ENCODE assay signal across 8 mouse cellular contexts in genomic region chr11:74637486-74637885, GRCm38 (mm10). TPM values are rescaled to one million over a fixed set of nuclear protein-coding genes. Genes with fewer than 3 reads are reported as not detected.
DNase-seq lines count a peak whose midpoint lies in the region; ATAC-seq and TF ChIP-seq lines count a peak whose summit lies in the region.

No protein-coding gene starts in this region.

- no peak for DNase-seq in gastrocnemius, adult 2 months
- no peak for DNase-seq in gastrocnemius, postnatal 10 days
- no peak for DNase-seq in liver, embryonic 14.5 days (ENCODE audit: low read depth in 3 of 3, low spot score in 3 of 3)
- no peak for DNase-seq in urinary bladder, adult 2 months (ENCODE audit: low spot score)
- no peak for DNase-seq in left cerebral cortex, adult 8-10 months (ENCODE audit: low spot score in 2 of 2)

- peak overlapping the region; percentile 92 for H3K4me2 ChIP-seq in forebrain, embryonic 13.5 days
- H3K4me2 ChIP-seq in liver, embryonic 14.5 days (ENCODE audit: low read depth): peak overlapping the region; percentile 61

- no peaks in the 10 kb centered on the region for H3K36me3 ChIP-seq in C2C12 (ENCODE audit: control insufficient read depth, insufficient read depth)
- H3K36me3 ChIP-seq in forebrain, embryonic 13.5 days (ENCODE audit: poor library complexity, severe bottlenecking): no peaks in the 10 kb centered on the region
- peaks cover 21% of the 10 kb centered on the region for H3K36me3 ChIP-seq in liver, embryonic 14.5 days (replicated peaks; ENCODE audit: control insufficient read depth, insufficient read depth, low read depth)

- H3K9me3 ChIP-seq in forebrain, embryonic 13.5 days (replicated peaks): no peaks in the 10 kb centered on the region
- no peaks in the 10 kb centered on the region for H3K9me3 ChIP-seq in liver, embryonic 14.5 days (ENCODE audit: control insufficient read depth, low read length)

- no peak for TF ChIP-seq CTCF in gastrocnemius, adult 2 months (IDR thresholded peaks at IDR 0.05)
- no peak for TF ChIP-seq CTCF in C2C12 (IDR thresholded peaks at IDR 0.05; ENCODE audit: control insufficient read depth, insufficient read depth, insufficient read length)
- no peak for TF ChIP-seq CTCF in liver, embryonic 14.5 days (IDR thresholded peaks at IDR 0.05; ENCODE audit: low read depth)

- peaks cover 16% of the 10 kb centered on the region for H3K4me1 ChIP-seq in forebrain, embryonic 13.5 days
- peaks cover 0 to 8% of the 10 kb centered on the region in 2 experiments; a peak in 2 of 4 replicates for H3K4me1 ChIP-seq in liver, embryonic 14.5 days (replicated peaks; ENCODE audit: control insufficient read depth in 2 of 2, insufficient read depth in 2 of 2, low read length in 1 of 2)

- intact Hi-C loops in gastrocnemius, adult 2 months (cut with DNase I): loop anchor here (5.0 kb wide), 1 partner anchor 210 kb away; no protein-coding TSS in a partner anchor

- H3ac ChIP-seq in C2C12 (ENCODE audit: control insufficient read depth, insufficient read length, low read depth): peak overlapping the region; percentile 72

- peak overlapping the region; percentile 92 for H3K27ac ChIP-seq in gastrocnemius, adult 2 months
- peak overlapping the region; percentile 92; the same call in 1 of the 2 replicates for H3K27ac ChIP-seq in forebrain, embryonic 13.5 days
- no peak overlapping the region for H3K27ac ChIP-seq in liver, embryonic 14.5 days

- ATAC-seq in forebrain, embryonic 13.5 days: no peak
- ATAC-seq in liver, embryonic 14.5 days (ENCODE audit: insufficient read depth): no peak
- no peak for ATAC-seq in erythroid progenitor cell, adult 5-6 weeks (replicated peaks; ENCODE audit: low FRiP score, poor library complexity, severe bottlenecking)

- H3K4me3 ChIP-seq in gastrocnemius, adult 2 months: peak overlapping the region; percentile 89
- no peak overlapping the region for H3K4me3 ChIP-seq in C2C12 (ENCODE audit: insufficient read depth, poor library complexity, severe bottlenecking)
- H3K4me3 ChIP-seq in forebrain, embryonic 13.5 days: peak overlapping the region; percentile 69
- peak overlapping the region; percentile 28 to 52 for H3K4me3 ChIP-seq in liver, embryonic 14.5 days (ENCODE audit: insufficient read depth in 1 of 2, low read depth in 2 of 2, low read length in 2 of 2)

- 23% methylated on average over 8 of the region's 8 CpGs for WGBS in forebrain, embryonic 13.5 days
- 31% methylated on average over 8 of the region's 8 CpGs for WGBS in liver, embryonic 14.5 days (ENCODE audit: insufficient replicate concordance)

- no peak for TF ChIP-seq EP300 in liver, embryonic 14.5 days (IDR thresholded peaks at IDR 0.05; ENCODE audit: low read depth)

- peak overlapping the region; percentile 87 for H3K9ac ChIP-seq in forebrain, embryonic 13.5 days
- no peak overlapping the region for H3K9ac ChIP-seq in liver, embryonic 14.5 days (replicated peaks)

- no peaks in the 10 kb centered on the region for H3K79me3 ChIP-seq in C2C12 (ENCODE audit: low read depth)

- no peaks in the 10 kb centered on the region for H3K79me2 ChIP-seq in C2C12 (ENCODE audit: control insufficient read depth, insufficient read depth)

- H3K27me3 ChIP-seq in C2C12 (ENCODE audit: control insufficient read depth, insufficient read depth, insufficient read length): no peaks in the 10 kb centered on the region
- peaks cover 21% of the 10 kb centered on the region for H3K27me3 ChIP-seq in forebrain, embryonic 13.5 days
- peaks cover 40% of the 10 kb centered on the region for H3K27me3 ChIP-seq in liver, embryonic 14.5 days (ENCODE audit: control insufficient read depth, insufficient read depth, low read length)

TF ChIP-seq in C2C12, 6 proteins besides CTCF, POLR2A, EP300 and RAD21:
- TF ChIP-seq FOSL1 (IDR thresholded peaks at IDR 0.05; ENCODE audit: insufficient read depth, low read length, poor library complexity, severe bottlenecking): no peak
- no peak for TF ChIP-seq MYOD1 (IDR thresholded peaks at IDR 0.05; ENCODE audit: control insufficient read depth, insufficient read length, low read depth)
- no peak for TF ChIP-seq MAX (IDR thresholded peaks at IDR 0.05)
- no peak for TF ChIP-seq MYOG (IDR thresholded peaks at IDR 0.05; ENCODE audit: control insufficient read depth, extremely low read depth, insufficient read length)
- no peak for TF ChIP-seq CEBPB (IDR thresholded peaks at IDR 0.05; ENCODE audit: low read depth)
- TF ChIP-seq USF1 (IDR thresholded peaks at IDR 0.05; ENCODE audit: low read depth): no peak

RNA-seq across cellular contexts. Expression of gene Cluh, which starts 11.8 kb away (rescaled TPM):
- total RNA-seq in gastrocnemius, adult 2 months (2021): 100 to 1,000 TPM in 1 of 2 experiments, 10 to 100 TPM in 1; 84.7 to 110 TPM
- total RNA-seq in gastrocnemius, postnatal 10 days (2021): 10 to 100 TPM; 83.7 to 90.5 TPM
- polyA plus RNA-seq in C2C12 (2012; fragmentation: generic; extraction: Trizol): 61.1 TPM
- polyA plus RNA-seq in forebrain, embryonic 13.5 days (2015; fragmentation: Nextera tagmentation; extraction: Ambion mirVana): 9.3 and 11.8 TPM in 2 replicates
- polyA plus RNA-seq in liver, embryonic 14.5 days (2012; rRNA removed): 28.2 and 29.5 TPM in 2 replicates
- polyA plus RNA-seq in liver, embryonic 14.5 days (2014; fragmentation: Nextera tagmentation; extraction: Ambion mirVana): 14.3 and 20.3 TPM in 2 replicates
- polyA plus RNA-seq in urinary bladder, adult 2 months (2012; rRNA removed): 50.0 and 61.8 TPM in 2 replicates
- 4.7 and 5.4 TPM in 2 replicates for total RNA-seq in erythroid progenitor cell, adult 5-6 weeks (2015; ENCODE audit: low replicate concordance)
- 5.3 and 5.6 TPM in 2 replicates for total RNA-seq in erythroid progenitor cell, adult 5-6 weeks (2017; ENCODE audit: low replicate concordance)
- 10 to 100 TPM; 63.0 to 77.5 (median 73.7) TPM for total RNA-seq in left cerebral cortex, adult 8-10 months (2022)

RNA-seq across cellular contexts. Expression of gene Ccdc92b, which starts 18.1 kb away (rescaled TPM):
- total RNA-seq in gastrocnemius, adult 2 months (2021): under 1 TPM; 0.10 to 0.17 TPM
- under 1 TPM; 0.12 to 0.32 TPM for total RNA-seq in gastrocnemius, postnatal 10 days (2021)
- 0.01 TPM for polyA plus RNA-seq in C2C12 (2012; fragmentation: generic; extraction: Trizol)
- 1.1 TPM in 2 replicates for polyA plus RNA-seq in forebrain, embryonic 13.5 days (2015; fragmentation: Nextera tagmentation; extraction: Ambion mirVana)
- 12.7 and 13.1 TPM in 2 replicates for polyA plus RNA-seq in liver, embryonic 14.5 days (2012; rRNA removed)
- polyA plus RNA-seq in liver, embryonic 14.5 days (2014; fragmentation: Nextera tagmentation; extraction: Ambion mirVana): 10.2 and 12.6 TPM in 2 replicates
- 0.55 and 0.59 TPM in 2 replicates for polyA plus RNA-seq in urinary bladder, adult 2 months (2012; rRNA removed)
- total RNA-seq in erythroid progenitor cell, adult 5-6 weeks (2015; ENCODE audit: low replicate concordance): 11.9 and 21.0 TPM in 2 replicates
- 9.5 and 14.0 TPM in 2 replicates for total RNA-seq in erythroid progenitor cell, adult 5-6 weeks (2017; ENCODE audit: low replicate concordance)
- total RNA-seq in left cerebral cortex, adult 8-10 months (2022): 10 to 100 TPM; 30.5 to 36.7 (median 32.7) TPM

RNA-seq across cellular contexts. Expression of gene Rap1gap2, which starts 26.8 kb away (rescaled TPM):
- total RNA-seq in gastrocnemius, adult 2 months (2021): 1 to 10 TPM; 6.1 to 7.0 TPM
- total RNA-seq in gastrocnemius, postnatal 10 days (2021): 10 to 100 TPM; 15.0 to 16.1 TPM
- polyA plus RNA-seq in C2C12 (2012; fragmentation: generic; extraction: Trizol): 1.4 TPM
- 4.0 and 6.2 TPM in 2 replicates for polyA plus RNA-seq in forebrain, embryonic 13.5 days (2015; fragmentation: Nextera tagmentation; extraction: Ambion mirVana)
- 0.95 and 0.98 TPM in 2 replicates for polyA plus RNA-seq in liver, embryonic 14.5 days (2012; rRNA removed)
- polyA plus RNA-seq in liver, embryonic 14.5 days (2014; fragmentation: Nextera tagmentation; extraction: Ambion mirVana): 0.56 and 0.71 TPM in 2 replicates
- 32.4 and 32.5 TPM in 2 replicates for polyA plus RNA-seq in urinary bladder, adult 2 months (2012; rRNA removed)
- total RNA-seq in erythroid progenitor cell, adult 5-6 weeks (2015; ENCODE audit: low replicate concordance): 1.3 and 3.6 TPM in 2 replicates
- 1.2 and 3.0 TPM in 2 replicates for total RNA-seq in erythroid progenitor cell, adult 5-6 weeks (2017; ENCODE audit: low replicate concordance)
- 100 to 1,000 TPM; 154 to 168 (median 162) TPM for total RNA-seq in left cerebral cortex, adult 8-10 months (2022)

Comparison
In these comparisons a context has a peak if more than half of its experiments do, and no peak if none do; other contexts are left out.
1. RNA of gene Cluh, which starts 11.8 kb away (total RNA-seq): 84.7 to 110 TPM in gastrocnemius, adult 2 months, 83.7 to 90.5 TPM in gastrocnemius, postnatal 10 days and 63.0 to 77.5 TPM in left cerebral cortex, adult 8-10 months; 4.7 to 5.6 TPM in erythroid progenitor cell, adult 5-6 weeks; every median in the first group is over 4 times any median in the second.
2. RNA of gene Ccdc92b, which starts 18.1 kb away (total RNA-seq): 30.5 to 36.7 TPM in left cerebral cortex, adult 8-10 months and 9.5 to 21.0 TPM in erythroid progenitor cell, adult 5-6 weeks; 0.12 to 0.32 TPM in gastrocnemius, postnatal 10 days and 0.10 to 0.17 TPM in gastrocnemius, adult 2 months; every median in the first group is over 4 times any median in the second.
3. RNA of gene Rap1gap2, which starts 26.8 kb away (total RNA-seq): 154 to 168 TPM in left cerebral cortex, adult 8-10 months; 15.0 to 16.1 TPM in gastrocnemius, postnatal 10 days, 6.1 to 7.0 TPM in gastrocnemius, adult 2 months and 1.2 to 3.6 TPM in erythroid progenitor cell, adult 5-6 weeks; every median in the first group is over 4 times any median in the second.